Mouse (Mus musculus): Measurements from ENCODE around the gene Kcnh2. TPM values are rescaled to one million over a fixed set of nuclear protein-coding genes. Genes with fewer than 3 reads are reported as not detected.
A peak's percentile ranks its signal among the peaks of the same experiment; 100 is the strongest.

Kcnh2 gene
- polyA plus RNA-seq, 2 experiments = 3.8 to 16.2 TPM

- TF ChIP-seq POLR2A (IDR thresholded peaks at IDR 0.05; ENCODE audit: borderline replicate concordance, extremely low read depth, insufficient read depth, insufficient read length) = no peak
- no peaks in the 10 kb centered on the region for H3K36me3 ChIP-seq (ENCODE audit: control insufficient read depth, insufficient read depth, low read length)
- no peak overlapping the region for H3K4me3 ChIP-seq (replicated peaks; ENCODE audit: low read length)
- no peaks in the 10 kb centered on the region for H3K9me3 ChIP-seq (ENCODE audit: control insufficient read depth, low read length)
- H3K4me1 ChIP-seq (ENCODE audit: control insufficient read depth, insufficient read depth, low read length) = no peaks in the 10 kb centered on the region
- no peak overlapping the region for H3K9ac ChIP-seq (ENCODE audit: low read depth, low read length, severe bottlenecking)
- WGBS = 61% methylated on average over 8 of the region's 8 CpGs
- ATAC-seq (ENCODE audit: low FRiP score, low read depth) = no peak
- no peak overlapping the region for H3K27ac ChIP-seq (replicated peaks; ENCODE audit: low read depth, low read length)
- no peaks in the 10 kb centered on the region for H3K27me3 ChIP-seq (ENCODE audit: control insufficient read depth, insufficient read depth, low read length)
- no peak for DNase-seq (ENCODE audit: low spot score)
- H3K4me2 ChIP-seq (replicated peaks; ENCODE audit: low read depth, low read length, severe bottlenecking) = no peak overlapping the region
These were observed 8.4 kb downstream of the Kcnh2 start for GRCm38 (mm10) chr5:24342966-24343365.

DNA sequence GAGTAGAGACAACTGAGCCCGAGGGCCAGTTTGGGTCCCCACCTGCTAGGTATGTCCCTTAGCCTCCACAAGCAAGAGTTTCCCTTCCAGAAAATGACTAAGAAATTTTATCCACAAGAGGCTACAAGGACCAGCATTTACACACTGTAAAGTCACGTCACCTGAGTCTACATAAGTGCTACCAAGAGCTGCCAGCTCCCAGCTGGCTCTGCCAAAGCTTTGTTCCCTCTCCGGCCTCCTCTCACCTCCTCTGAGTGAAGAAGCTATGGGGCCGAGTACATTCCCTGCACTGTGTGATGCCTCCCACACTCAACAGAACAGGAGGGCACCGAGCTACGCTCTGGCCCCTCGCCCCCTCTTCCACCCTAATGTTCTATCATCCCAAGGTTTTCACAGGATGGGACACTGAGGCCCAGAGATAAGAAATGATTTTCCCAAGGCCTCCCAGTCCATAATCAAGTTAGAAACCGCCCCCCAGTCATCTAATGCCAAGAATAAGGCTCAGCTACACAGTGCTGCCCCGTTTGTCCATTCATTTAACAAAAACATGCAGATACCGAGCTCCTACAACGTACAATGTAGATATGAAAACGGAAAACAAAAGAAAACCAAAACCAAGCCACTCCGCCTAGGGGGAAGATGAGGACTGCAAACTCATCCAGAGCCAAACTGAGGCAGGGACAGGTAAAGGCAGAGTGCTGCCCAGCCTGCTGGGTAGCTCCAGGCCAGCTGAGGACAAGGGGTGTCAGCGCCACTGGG, 9.0 kb downstream of the Kcnh2 start:
- TF ChIP-seq POLR2A (IDR thresholded peaks at IDR 0.05; ENCODE audit: borderline replicate concordance, extremely low read depth, insufficient read depth, insufficient read length) = no peak
- H3K27ac ChIP-seq (replicated peaks; ENCODE audit: low read depth, low read length) = no peak overlapping the region
- no peak overlapping the region for H3K4me2 ChIP-seq (replicated peaks; ENCODE audit: low read depth, low read length, severe bottlenecking)
- DNase-seq (ENCODE audit: low spot score) (no peak), ATAC-seq (ENCODE audit: low FRiP score, low read depth) (no peak)
- H3K9me3 ChIP-seq (ENCODE audit: control insufficient read depth, low read length) = no peaks in the 10 kb centered on the region
- 78% methylated on average over 14 of the region's 14 CpGs for WGBS
- no peak overlapping the region for H3K9ac ChIP-seq (ENCODE audit: low read depth, low read length, severe bottlenecking)
- H3K36me3 ChIP-seq (ENCODE audit: control insufficient read depth, insufficient read depth, low read length) = no peaks in the 10 kb centered on the region
- no peaks in the 10 kb centered on the region for H3K4me1 ChIP-seq (ENCODE audit: control insufficient read depth, insufficient read depth, low read length)
- no peaks in the 10 kb centered on the region for H3K27me3 ChIP-seq (ENCODE audit: control insufficient read depth, insufficient read depth, low read length)
- no peak overlapping the region for H3K4me3 ChIP-seq (replicated peaks; ENCODE audit: low read length)

DNA sequence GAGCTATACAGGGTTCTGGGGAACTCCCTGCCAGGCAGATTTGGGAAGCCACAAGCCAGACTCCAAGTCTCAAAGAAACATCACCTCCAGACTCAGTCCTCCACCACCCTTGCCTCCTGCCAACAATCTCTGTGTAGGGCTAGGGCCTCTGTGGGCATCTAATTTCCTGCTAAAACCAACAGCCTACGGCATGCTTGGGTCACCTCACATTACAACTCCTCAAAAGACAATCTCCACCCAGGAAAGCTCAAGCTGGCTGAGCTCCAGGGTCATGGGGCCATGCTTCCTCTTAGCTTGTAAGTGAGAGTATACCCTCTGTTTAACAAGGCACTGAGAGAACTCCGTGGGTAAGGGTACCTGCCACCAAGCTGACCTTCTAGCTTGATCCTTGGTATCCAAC, 13.6 kb downstream of the Kcnh2 start:
- Histone ChIP-seq H3K9me3 (ENCODE audit: control insufficient read depth, low read length) (no peaks in the 10 kb centered on the region), H3K4me1 (ENCODE audit: control insufficient read depth, insufficient read depth, low read length) (no peaks in the 10 kb centered on the region), H3K9ac (ENCODE audit: low read depth, low read length, severe bottlenecking) (no peak overlapping the region), H3K27ac (replicated peaks; ENCODE audit: low read depth, low read length) (no peak overlapping the region), H3K27me3 (ENCODE audit: control insufficient read depth, insufficient read depth, low read length) (no peaks in the 10 kb centered on the region), H3K4me2 (replicated peaks; ENCODE audit: low read depth, low read length, severe bottlenecking) (no peak overlapping the region), H3K4me3 (replicated peaks; ENCODE audit: low read length) (no peak overlapping the region), H3K36me3 (ENCODE audit: control insufficient read depth, insufficient read depth, low read length) (no peaks in the 10 kb centered on the region)
- TF ChIP-seq POLR2A (IDR thresholded peaks at IDR 0.05; ENCODE audit: borderline replicate concordance, extremely low read depth, insufficient read depth, insufficient read length) = no peak
- DNase-seq (ENCODE audit: low spot score) (no peak), ATAC-seq (ENCODE audit: low FRiP score, low read depth) (no peak)
- WGBS = 67% methylated on average over 2 of the region's 2 CpGs

GRCm38 (mm10) chr5:24337366-24337765, 14.0 kb downstream of the Kcnh2 start:
- Histone ChIP-seq H3K9ac (ENCODE audit: low read depth, low read length, severe bottlenecking) (no peak overlapping the region), H3K27ac (replicated peaks; ENCODE audit: low read depth, low read length) (no peak overlapping the region), H3K4me2 (replicated peaks; ENCODE audit: low read depth, low read length, severe bottlenecking) (no peak overlapping the region), H3K4me3 (replicated peaks; ENCODE audit: low read length) (no peak overlapping the region), H3K36me3 (ENCODE audit: control insufficient read depth, insufficient read depth, low read length) (no peaks in the 10 kb centered on the region), H3K27me3 (ENCODE audit: control insufficient read depth, insufficient read depth, low read length) (no peaks in the 10 kb centered on the region), H3K9me3 (ENCODE audit: control insufficient read depth, low read length) (no peaks in the 10 kb centered on the region), H3K4me1 (ENCODE audit: control insufficient read depth, insufficient read depth, low read length) (no peaks in the 10 kb centered on the region)
- WGBS = 32% methylated on average over 9 of the region's 9 CpGs
- TF ChIP-seq POLR2A (IDR thresholded peaks at IDR 0.05; ENCODE audit: borderline replicate concordance, extremely low read depth, insufficient read depth, insufficient read length) = no peak
- DNase-seq (ENCODE audit: low spot score) = no peak
- 0 out of 2 replicates have a peak, but pooled peaks have one; percentile 11 for ATAC-seq (ENCODE audit: low FRiP score, low read depth)

DNA sequence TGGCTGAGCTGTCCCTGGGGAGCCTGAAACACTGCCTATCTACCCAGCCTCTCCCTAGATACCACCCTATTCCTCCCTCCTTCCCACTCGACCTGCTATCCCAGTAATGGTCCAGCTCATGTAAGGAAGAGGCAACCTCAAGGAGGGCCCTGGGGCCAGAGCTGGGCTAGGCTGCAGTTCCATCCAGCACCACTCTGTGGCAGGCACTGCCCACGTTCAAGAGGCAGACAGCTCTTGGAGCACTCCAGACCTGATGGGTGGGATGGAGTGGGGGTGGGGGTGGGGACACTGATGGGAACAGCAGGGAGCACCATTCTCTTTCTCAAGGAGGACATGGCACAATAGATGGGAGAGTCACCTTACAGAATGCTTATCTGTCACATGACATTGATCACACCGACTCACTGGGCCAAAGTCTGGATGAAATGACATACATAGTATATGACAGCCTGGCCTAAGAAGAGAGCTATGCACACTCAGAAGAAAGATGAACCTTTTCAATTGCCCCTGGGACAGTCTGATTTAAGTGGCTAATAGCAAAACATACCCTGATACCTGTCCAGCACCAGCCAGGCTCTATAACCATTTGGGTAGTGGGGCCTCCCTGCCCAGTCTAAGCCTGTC, 15.4 kb downstream of the Kcnh2 start:
- Histone ChIP-seq H3K4me2 (replicated peaks; ENCODE audit: low read depth, low read length, severe bottlenecking) (no peak overlapping the region), H3K9me3 (ENCODE audit: control insufficient read depth, low read length) (no peaks in the 10 kb centered on the region), H3K4me1 (ENCODE audit: control insufficient read depth, insufficient read depth, low read length) (no peaks in the 10 kb centered on the region), H3K27ac (replicated peaks; ENCODE audit: low read depth, low read length) (no peak overlapping the region), H3K9ac (ENCODE audit: low read depth, low read length, severe bottlenecking) (no peak overlapping the region), H3K27me3 (ENCODE audit: control insufficient read depth, insufficient read depth, low read length) (no peaks in the 10 kb centered on the region), H3K36me3 (ENCODE audit: control insufficient read depth, insufficient read depth, low read length) (no peaks in the 10 kb centered on the region), H3K4me3 (replicated peaks; ENCODE audit: low read length) (no peak overlapping the region)
- no peak for DNase-seq (ENCODE audit: low spot score)
- peak; percentile 61 for ATAC-seq (ENCODE audit: low FRiP score, low read depth)
- no peak for TF ChIP-seq POLR2A (IDR thresholded peaks at IDR 0.05; ENCODE audit: borderline replicate concordance, extremely low read depth, insufficient read depth, insufficient read length)
- WGBS = 20% methylated on average over 3 of the region's 3 CpGs
